Mouse (Mus musculus) thymus, adult 2 months (tissue): ENCODE data around the gene Chpf.

Experiments used
- CTCF ChIP-seq: fragments of 200-500 bp; IDR thresholded peaks from 2 replicates; pipeline ENCODE4 v1.5.1; 2012; ENCODE audit warnings: mild to moderate bottlenecking, control low read depth, low read length, moderate library complexity, borderline replicate concordance; ENCODE audit not compliant: control insufficient read depth, poor library complexity, insufficient read depth; ENCODE audit errors: extremely low read depth
- POLR2A ChIP-seq: fragments of 200-500 bp; IDR thresholded peaks from 2 replicates; pipeline ENCODE4 v1.6.1; 2012; ENCODE audit warnings: mild to moderate bottlenecking, low read length, control low read depth, moderate library complexity; ENCODE audit not compliant: control insufficient read depth, poor library complexity, insufficient read depth; ENCODE audit errors: extremely low read depth

- TF ChIP-seq CTCF: no peak
- TF ChIP-seq POLR2A: no peak
Observed at GRCm38 (mm10) chr1:75449377-75450135, 29.6 kb downstream of the Chpf start.
